Mouse (Mus musculus): ENCODE data around the gene Maea. TPM values are rescaled to one million over a fixed set of nuclear protein-coding genes. Genes with fewer than 3 reads are reported as not detected.

Maea gene
- total RNA-seq, 2 experiments from 2014 or later = 86.8 to 97.7 TPM

- no peak for DNase-seq
Observed at GRCm38 (mm10) chr5:33357494-33357893, 22.2 kb downstream of the Maea start.

- DNase-seq = peak; percentile 16
Observed at GRCm38 (mm10) chr5:33358467-33358866, 23.2 kb downstream of the Maea start.

GRCm38 (mm10) chr5:33363263-33363662 is 28.0 kb downstream of the Maea start:
- no peak for DNase-seq

- no peak for DNase-seq
Observed at GRCm38 (mm10) chr5:33368651-33369050, 33.3 kb downstream of the Maea start.

GRCm38 (mm10) chr5:33371137-33371536 is 35.8 kb downstream of the Maea start:
- DNase-seq = peak; percentile 14

GRCm38 (mm10) chr5:33371668-33372067 is 36.4 kb downstream of the Maea start:
- DNase-seq = no peak

- peak; percentile 36 for DNase-seq
Observed at GRCm38 (mm10) chr5:33372331-33373038, 37.2 kb downstream of the Maea start.

GRCm38 (mm10) chr5:33377176-33377575 is 41.9 kb downstream of the Maea start:
- DNase-seq = no peak

GRCm38 (mm10) chr5:33377801-33378301 is 42.5 kb downstream of the Maea start:
- peak; percentile 53 for DNase-seq

- DNase-seq = peak; percentile 100
Observed at GRCm38 (mm10) chr5:33378302-33378854, 43.1 kb downstream of the Maea start, which contains the start of gene Uvssa. Gene Uvssa, plus strand, starts transcription at chr5:33378549.

GRCm38 (mm10) chr5:33387550-33387949 is 52.2 kb downstream of the Maea start:
- DNase-seq = no peak

- DNase-seq = peak; percentile 84
Observed at GRCm38 (mm10) chr5:33393803-33394202, 58.5 kb downstream of the Maea start.

- no peak for DNase-seq
Observed at GRCm38 (mm10) chr5:33395693-33396092, 60.4 kb downstream of the Maea start.

- no peak for DNase-seq
Observed at GRCm38 (mm10) chr5:33396828-33397227, 61.5 kb downstream of the Maea start.

GRCm38 (mm10) chr5:33400819-33401218 is 65.5 kb downstream of the Maea start:
- no peak for DNase-seq

GRCm38 (mm10) chr5:33420313-33420712 is 85.0 kb downstream of the Maea start:
- DNase-seq = no peak

Other genes starting within 250 kb of the Maea start
- under 1 TPM; 0.06 to 0.12 TPM for gene Slc5a1, start 231.3 kb upstream of the Maea start, total RNA-seq (2021)
- gene Spon2, start 117.1 kb upstream of the Maea start, total RNA-seq (2021) = 1 to 10 TPM; 7.8 to 8.5 TPM
- 100 to 1,000 TPM; 202 to 229 TPM for gene Ctbp1, start 60.5 kb upstream of the Maea start, total RNA-seq (2021)
- 10 to 100 TPM in 1 of 2 experiments, 1 to 10 TPM in 1; 8.1 to 14.0 TPM for gene Uvssa, start 43.0 kb downstream of the Maea start, total RNA-seq (2021)
- not detected for gene Nkx1-1, start 98.5 kb downstream of the Maea start, total RNA-seq (2021)

All from adrenal gland, postnatal 10 days (tissue).